Mouse (Mus musculus) layer of hippocampus, adult 9-11 months (tissue): ENCODE data around the gene Rdm1.
A peak's percentile ranks its signal among the peaks of the same experiment; 100 is the strongest.
"Not testable (repeated sequence)": the region's sequence is repeated elsewhere in the genome, so short reads cannot be mapped to it uniquely, and the experiment has no call there.

Experiments
- DNase-seq: peaks from one replicate; pipeline ENCODE4 v3.0.0; 2022

Gene Rdm1

GRCm38 (mm10) chr11:101626995-101627856 is at the start of gene Rdm1:
Gene Rdm1 (plus strand): TSS chr11:101627195.
- peak; percentile 85 for DNase-seq

GRCm38 (mm10) chr11:101581081-101581764 is 45.8 kb upstream of the Rdm1 start:
- DNase-seq = no peak

GRCm38 (mm10) chr11:101582054-101583035 is 44.6 kb upstream of the Rdm1 start, which contains the start of gene Tmem106a:
Gene Tmem106a (plus strand): TSS chr11:101582242.
- no peak for DNase-seq

- no peak for DNase-seq
Observed at GRCm38 (mm10) chr11:101583205-101583604, 43.8 kb upstream of the Rdm1 start.

GRCm38 (mm10) chr11:101585031-101585430 is 42.0 kb upstream of the Rdm1 start:
- not testable (repeated sequence) for DNase-seq

GRCm38 (mm10) chr11:101585805-101586204 is 41.2 kb upstream of the Rdm1 start:
- DNase-seq = no peak

- DNase-seq = peak; percentile 69
Observed at GRCm38 (mm10) chr11:101587676-101588075, 39.3 kb upstream of the Rdm1 start.

- DNase-seq = no peak
Observed at GRCm38 (mm10) chr11:101588868-101589267, 38.1 kb upstream of the Rdm1 start.

GRCm38 (mm10) chr11:101589444-101589843 is 37.6 kb upstream of the Rdm1 start:
- peak; percentile 28 for DNase-seq

- DNase-seq = no peak
Observed at GRCm38 (mm10) chr11:101589989-101590624, 36.9 kb upstream of the Rdm1 start.

- DNase-seq = no peak
Observed at GRCm38 (mm10) chr11:101599156-101599555, 27.8 kb upstream of the Rdm1 start, which contains the start of gene Gm11634. Gene Gm11634 (minus strand): TSS chr11:101599256.

GRCm38 (mm10) chr11:101602491-101602890 is 24.5 kb upstream of the Rdm1 start:
- no peak for DNase-seq

GRCm38 (mm10) chr11:101604116-101604515 is 22.9 kb upstream of the Rdm1 start:
- no peak for DNase-seq

GRCm38 (mm10) chr11:101604531-101605453 is 22.2 kb upstream of the Rdm1 start:
- peak; percentile 32 for DNase-seq

GRCm38 (mm10) chr11:101607134-101607533 is 19.9 kb upstream of the Rdm1 start:
- not testable (repeated sequence) for DNase-seq

GRCm38 (mm10) chr11:101610445-101610844 is 16.6 kb upstream of the Rdm1 start:
- no peak for DNase-seq

- DNase-seq = no peak
Observed at GRCm38 (mm10) chr11:101613596-101613995, 13.4 kb upstream of the Rdm1 start.

- DNase-seq = no peak
Observed at GRCm38 (mm10) chr11:101614116-101614515, 12.9 kb upstream of the Rdm1 start.

GRCm38 (mm10) chr11:101615380-101615779 is 11.6 kb upstream of the Rdm1 start:
- DNase-seq = no peak

GRCm38 (mm10) chr11:101616104-101616503 is 10.9 kb upstream of the Rdm1 start:
- DNase-seq = no peak
